Mouse (Mus musculus) CH12.LX (cell line): ENCODE results near the gene Copb1. TPM values are rescaled to one million over a fixed set of nuclear protein-coding genes. Genes with fewer than 3 reads are reported as not detected.
A peak's percentile ranks its signal among the peaks of the same experiment; 100 is the strongest.
"Not testable (repeated sequence)": the region's sequence is repeated elsewhere in the genome, so short reads cannot be mapped to it uniquely, and the experiment has no call there.

Source experiments
- DNase-seq: peaks from one replicate; pipeline ENCODE4 v3.0.0-alpha.2; 2013; ENCODE audit errors: extremely low read depth
- H3K27ac ChIP-seq: 2 replicates; pipeline ENCODE4 v1.5.1; 2012; ENCODE audit warnings: low read depth, mild to moderate bottlenecking, control low read depth, moderate library complexity; ENCODE audit not compliant: insufficient read depth
- H3K27me3 ChIP-seq: replicated peaks from 2 replicates; pipeline ENCODE3; 2012; ENCODE audit warnings: inconsistent platforms
- H3K36me3 ChIP-seq, 2 experiments: replicated peaks in 1 of 2; 2 replicates each; pipeline versions ENCODE3 to v1.6.1; 2012; ENCODE audit warnings: inconsistent platforms in 1 of 2, low read length in 1 of 2, mild to moderate bottlenecking in 1 of 2, mixed read lengths in 1 of 2, moderate library complexity in 1 of 2; ENCODE audit not compliant: control insufficient read depth in 1 of 2, insufficient read depth in 1 of 2
- H3K4me1 ChIP-seq, 2 experiments: 2 replicates each; pipeline ENCODE4 v1.6.1; 2012; ENCODE audit warnings: inconsistent platforms in 1 of 2, moderate library complexity in 1 of 2; ENCODE audit not compliant: insufficient read depth in 2 of 2, control insufficient read depth in 1 of 2
- H3K4me2 ChIP-seq: 2 replicates; pipeline ENCODE4 v1.6.1; 2012; ENCODE audit warnings: low read depth, mild to moderate bottlenecking, control low read depth; ENCODE audit not compliant: poor library complexity, insufficient read depth, severe bottlenecking
- H3K4me3 ChIP-seq, 3 experiments: fragments of 150-350 bp in 1 of 3; sonication (generic) in 1 of 3; replicated peaks in 1 of 3; 2 replicates each; pipeline versions ENCODE3 to v1.5.1; 2011 to 2012; ENCODE audit warnings: low read depth in 2 of 3, low read length in 2 of 3, mild to moderate bottlenecking in 2 of 3, moderate library complexity in 2 of 3, control low read depth in 1 of 3, improper control_type of control experiment in 1 of 3, inconsistent platforms in 1 of 3, mixed read lengths in 1 of 3; ENCODE audit not compliant: poor library complexity in 1 of 3
- H3K79me2 ChIP-seq: replicated peaks from 2 replicates; pipeline ENCODE4 v1.6.1; 2012; ENCODE audit warnings: mild to moderate bottlenecking, moderate library complexity; ENCODE audit not compliant: control insufficient read depth, poor library complexity, insufficient read depth, severe bottlenecking; ENCODE audit errors: extremely low read depth
- H3K9ac ChIP-seq: 2 replicates; pipeline ENCODE4 v1.6.1; 2012; ENCODE audit warnings: low read depth, mild to moderate bottlenecking, control low read depth, moderate library complexity; ENCODE audit not compliant: insufficient read depth
- H3K9me3 ChIP-seq: replicated peaks from 2 replicates; pipeline ENCODE3; 2012; ENCODE audit warnings: low read length, inconsistent platforms, mixed read lengths
- BHLHE40 ChIP-seq: IDR thresholded peaks from 2 replicates; pipeline ENCODE4 v1.6.1; 2011; ENCODE audit warnings: mild to moderate bottlenecking, low read depth, low read length, improper control_type of control experiment
- CTCF ChIP-seq, 2 experiments: IDR thresholded peaks in 1 of 2; conservative IDR thresholded peaks in 1 of 2; 2 replicates each; pipeline ENCODE4 v1.5.1; 2011 to 2012; ENCODE audit warnings: low read depth in 2 of 2, low read length in 2 of 2, improper control_type of control experiment in 1 of 2, inconsistent platforms in 1 of 2, mild to moderate bottlenecking in 1 of 2, moderate library complexity in 1 of 2
- E2F4 ChIP-seq: IDR thresholded peaks from 2 replicates; pipeline ENCODE4 v1.6.1; 2011; ENCODE audit warnings: low read depth, low read length, improper control_type of control experiment; ENCODE audit not compliant: insufficient replicate concordance
- ELF1 ChIP-seq: IDR thresholded peaks from 2 replicates; pipeline ENCODE4 v1.6.1; 2014; ENCODE audit warnings: low read depth, mild to moderate bottlenecking, inconsistent platforms, low read length, improper control_type of control experiment
- EP300 ChIP-seq: IDR thresholded peaks from 2 replicates; pipeline ENCODE4 v1.6.1; 2011; ENCODE audit warnings: low read length, improper control_type of control experiment
- GABPA ChIP-seq: IDR thresholded peaks from 2 replicates; pipeline ENCODE4 v1.6.1; 2012; ENCODE audit warnings: low read depth, low read length, improper control_type of control experiment, inconsistent platforms; ENCODE audit not compliant: insufficient replicate concordance
- JUN ChIP-seq: IDR thresholded peaks from 2 replicates; pipeline ENCODE4 v1.6.1; 2011; ENCODE audit warnings: low read depth, mild to moderate bottlenecking, low read length, improper control_type of control experiment, moderate library complexity; ENCODE audit not compliant: insufficient read depth
- MEF2A ChIP-seq: IDR thresholded peaks from 2 replicates; pipeline ENCODE4 v1.6.1; 2014; ENCODE audit warnings: low read depth, mild to moderate bottlenecking, inconsistent platforms, low read length, improper control_type of control experiment, borderline replicate concordance
- MXI1 ChIP-seq: IDR thresholded peaks from 2 replicates; pipeline ENCODE4 v1.6.1; 2011; ENCODE audit warnings: mild to moderate bottlenecking, low read depth, low read length, improper control_type of control experiment
- MYC ChIP-seq: IDR thresholded peaks from 2 replicates; pipeline ENCODE4 v1.6.1; 2011; ENCODE audit warnings: low read depth, mild to moderate bottlenecking, improper control_type of control experiment, low read length
- NELFE ChIP-seq: IDR thresholded peaks from 2 replicates; pipeline ENCODE4 v1.6.1; 2011; ENCODE audit warnings: low read depth, low read length, improper control_type of control experiment
- PAX5 ChIP-seq: IDR thresholded peaks from 2 replicates; pipeline ENCODE4 v1.6.1; 2012; ENCODE audit warnings: low read length, inconsistent platforms, mixed read lengths
- POLR2AphosphoS2 ChIP-seq: IDR thresholded peaks from 2 replicates; pipeline ENCODE4 v1.6.1; 2011; ENCODE audit warnings: low read depth, low read length, improper control_type of control experiment
- RAD21 ChIP-seq: IDR thresholded peaks from 2 replicates; pipeline ENCODE4 v1.6.1; 2011; ENCODE audit warnings: low read depth, mild to moderate bottlenecking, low read length, improper control_type of control experiment, moderate library complexity
- SIN3A ChIP-seq: IDR thresholded peaks from 2 replicates; pipeline ENCODE4 v1.6.1; 2012; ENCODE audit warnings: low read length, improper control_type of control experiment, inconsistent platforms
- SMC3 ChIP-seq: IDR thresholded peaks from 2 replicates; pipeline ENCODE4 v1.6.1; 2011; ENCODE audit warnings: low read depth, low read length, improper control_type of control experiment
- TCF12 ChIP-seq: IDR thresholded peaks from 2 replicates; pipeline ENCODE4 v1.6.1; 2014; ENCODE audit warnings: low read depth, mild to moderate bottlenecking, inconsistent platforms, low read length, improper control_type of control experiment
- UBTF ChIP-seq: IDR thresholded peaks from 2 replicates; pipeline ENCODE4 v1.6.1; 2012; ENCODE audit warnings: low read depth, mild to moderate bottlenecking, inconsistent platforms, low read length, improper control_type of control experiment, moderate library complexity
- ZC3H11A ChIP-seq: IDR thresholded peaks from 2 replicates; pipeline ENCODE4 v1.6.1; 2012; ENCODE audit warnings: low read depth, mild to moderate bottlenecking, inconsistent platforms, low read length, improper control_type of control experiment
- ZKSCAN1 ChIP-seq: IDR thresholded peaks from 2 replicates; pipeline ENCODE4 v1.6.1; 2012; ENCODE audit warnings: low read depth, inconsistent platforms, low read length, improper control_type of control experiment, borderline replicate concordance
- dilution Hi-C: fragments of 300-500 bp; cut with MboI; formaldehyde crosslinking; loops from 2 replicates; pipeline ENCODE4 v1.14.3; 2020; ENCODE audit warnings: low sequenced_read_pairs; ENCODE audit not compliant: extremely low pct_unique_long_range_greater_than_20kb, extremely low pct_ligation_motif_present
- in situ Hi-C: fragments of 300-500 bp; cut with MboI; formaldehyde crosslinking; loops from 3 replicates; pipeline ENCODE4 v1.14.3; 2019; ENCODE audit warnings: low sequenced_read_pairs, low pct_ligation_motif_present, low pct_unique_long_range_greater_than_20kb, mixed read lengths
- polyA plus RNA-seq: library from polyadenylated mRNA; unstranded; fragments of >175 nt; gene quantifications from 2 replicates; pipeline ENCODE4 v1.2.1, GENCODE M21; 2012; ENCODE audit warnings: low read depth; ENCODE audit not compliant: insufficient read length
- total RNA-seq, 2 experiments: library from RNA; depleted of rRNA; stranded (reverse); fragments of 300-350 nt in 1 of 2; fragments of >200 nt in 1 of 2; gene quantifications; 2 replicates each; pipeline ENCODE4 v1.2.3; 2012 to 2014

Copb1 gene
- total and polyA plus RNA-seq, 3 experiments: 71.0 to 154 (median 114) TPM

- DNase-seq, in situ Hi-C loops, dilution Hi-C loops: not testable (repeated sequence)
Observed at GRCm38 (mm10) chr7:114196588-114196987, 57.9 kb downstream of the Copb1 start.

GRCm38 (mm10) chr7:114194788-114195187, 59.7 kb downstream of the Copb1 start:
- dilution Hi-C loops, H3K4me2 ChIP-seq, H3K27ac ChIP-seq, H3K4me3 ChIP-seq, H3K9me3 ChIP-seq, H3K79me2 ChIP-seq, H3K36me3 ChIP-seq, H3K9ac ChIP-seq, H3K27me3 ChIP-seq, in situ Hi-C loops: not testable (repeated sequence)
- peaks cover 2 to 30% of the 10 kb centered on the region in 2 experiments; a peak in 3 of 4 replicates for H3K4me1 ChIP-seq
- peak; percentile 14 for DNase-seq

More at GRCm38 (mm10) chr7:114196588-114196987, 57.9 kb downstream of the Copb1 start:
- not testable (repeated sequence) for H3K9ac ChIP-seq, H3K36me3 ChIP-seq, H3K27me3 ChIP-seq, H3K4me3 ChIP-seq, H3K4me2 ChIP-seq, H3K9me3 ChIP-seq, H3K27ac ChIP-seq, H3K79me2 ChIP-seq
- 0 out of 2 replicates have a peak, but pooled peaks have one; percentile 51 for TF ChIP-seq MYC
- TF ChIP-seq CTCF (conservative IDR thresholded peaks at IDR 0.05 in 1 of 2, IDR thresholded peaks at IDR 0.05 in 1 of 2; ENCODE audit: low read depth in 2 of 2, low read length in 2 of 2): peak in 1 of 2 experiments; percentile 33; a peak in 1 of 4 replicates
- peak; percentile 10 for TF ChIP-seq RAD21
- TF ChIP-seq SMC3: 0 out of 2 replicates have a peak, but pooled peaks have one; percentile 23
- peaks cover 2 to 30% of the 10 kb centered on the region in 2 experiments; a peak in 3 of 4 replicates for H3K4me1 ChIP-seq

DNA sequence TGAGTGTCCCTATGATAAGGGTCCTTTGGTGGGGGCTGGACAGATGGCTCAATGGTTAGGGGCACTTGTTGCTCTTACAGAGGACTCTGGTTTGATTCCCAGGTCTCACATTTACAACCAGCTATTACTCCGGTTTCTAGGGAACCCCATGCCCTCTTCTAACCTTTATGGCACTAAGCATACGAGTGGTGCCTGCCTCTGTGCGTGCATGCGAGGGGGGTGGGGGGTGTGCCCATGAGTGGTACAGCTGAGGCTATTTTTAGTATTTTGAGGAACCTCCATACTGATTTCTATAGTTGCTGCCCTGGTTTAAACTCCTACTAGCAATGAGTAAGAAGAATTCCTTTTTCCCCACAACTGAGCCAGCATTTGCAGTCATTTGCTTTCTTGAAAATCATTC, 60.3 kb downstream of the Copb1 start:
- no peaks in the 10 kb centered on the region for H3K9me3 ChIP-seq
- no peaks in the 10 kb centered on the region for H3K36me3 ChIP-seq
- no peak overlapping the region for H3K27ac ChIP-seq
- no peak for DNase-seq
- in situ Hi-C loops (no loop called here), dilution Hi-C loops (no loop called here)
- no peak overlapping the region for H3K4me2 ChIP-seq
- H3K4me1 ChIP-seq: peaks cover 2 to 32% of the 10 kb centered on the region in 2 experiments; a peak in 3 of 4 replicates
- H3K4me3 ChIP-seq: no peak overlapping the region
- no peaks in the 10 kb centered on the region for H3K79me2 ChIP-seq
- no peak overlapping the region for H3K9ac ChIP-seq
- TF ChIP-seq POLR2AphosphoS2: no peak
- no peak for TF ChIP-seq MXI1
- no peak for TF ChIP-seq ZC3H11A
- no peak for TF ChIP-seq NELFE
- no peak for TF ChIP-seq MYC
- no peak for TF ChIP-seq GABPA
- TF ChIP-seq MEF2A: no peak
- no peak for TF ChIP-seq BHLHE40
- TF ChIP-seq EP300: no peak
- no peak for TF ChIP-seq ZKSCAN1
- TF ChIP-seq E2F4: no peak
- TF ChIP-seq PAX5: no peak
- TF ChIP-seq SIN3A: no peak
- no peak for TF ChIP-seq UBTF
- no peak for TF ChIP-seq JUN
- no peak for TF ChIP-seq ELF1
- no peak for TF ChIP-seq SMC3
- no peak for TF ChIP-seq TCF12
- no peaks in the 10 kb centered on the region for H3K27me3 ChIP-seq
